Comparison of ENCODE assay signal across 15 mouse cellular contexts in the genomic region with DNA sequence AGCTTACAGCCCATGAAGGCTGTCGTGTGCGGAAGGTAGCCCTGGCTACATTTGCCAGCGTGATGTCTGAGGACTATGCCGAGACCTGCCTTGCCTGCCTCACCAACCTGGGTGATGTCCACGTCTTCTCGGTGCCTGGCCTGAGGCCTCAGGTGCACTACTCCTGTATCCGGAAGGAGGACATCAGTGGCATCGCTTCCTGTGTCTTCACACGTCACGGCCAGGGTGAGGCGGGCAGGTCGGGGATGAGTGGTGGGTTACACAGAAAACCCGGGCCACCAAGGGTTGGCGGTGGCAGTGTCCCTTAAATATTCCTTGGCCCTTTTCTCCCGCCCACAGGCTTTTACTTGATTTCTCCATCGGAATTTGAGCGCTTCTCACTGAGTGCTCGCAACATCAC.
"Had no signal": no experiment of that assay in that cellular context is flagged by ENCODE, and none has a peak within 500 bp of the region (broad histone marks: within the 10 kb centered on the region; RNA-seq: fewer than 3 reads in every experiment).

No protein-coding gene starts in this region.

- DNase-seq: kidney, adult 11 months; kidney, adult 9 months; kidney, postnatal 14 days; left cerebral cortex, postnatal 4 days; lung, postnatal 10 days; lung, postnatal 36 days; thymus, postnatal 25 days had no signal

- H3K9me3 ChIP-seq: limb, embryonic 12.5 days; limb, embryonic 15.5 days; lung, embryonic 15.5 days; megakaryocyte, embryonic 14.5 days; midbrain, embryonic 10.5 days; midbrain, embryonic 13.5 days had no signal

- H3K27me3 ChIP-seq: limb, embryonic 12.5 days; limb, embryonic 15.5 days; lung, embryonic 15.5 days; megakaryocyte, embryonic 14.5 days; midbrain, embryonic 13.5 days had no signal

- ATAC-seq: midbrain, embryonic 13.5 days; midbrain, embryonic 16.5 days had no signal

- H3K27ac ChIP-seq: limb, embryonic 12.5 days; limb, embryonic 15.5 days; liver, embryonic 14.5 days; lung, embryonic 15.5 days; midbrain, embryonic 10.5 days; midbrain, embryonic 13.5 days had no signal

- H3K4me1 ChIP-seq: limb, embryonic 12.5 days; lung, embryonic 15.5 days; midbrain, embryonic 10.5 days; midbrain, embryonic 13.5 days had no signal

- H3K4me2 ChIP-seq: limb, embryonic 12.5 days; limb, embryonic 15.5 days; lung, embryonic 15.5 days; midbrain, embryonic 13.5 days had no signal

- H3K9ac ChIP-seq: limb, embryonic 12.5 days; limb, embryonic 15.5 days; liver, embryonic 14.5 days; lung, embryonic 15.5 days; midbrain, embryonic 13.5 days had no signal

- H3K4me3 ChIP-seq: limb, embryonic 12.5 days; limb, embryonic 15.5 days; lung, embryonic 15.5 days; megakaryocyte, embryonic 14.5 days; midbrain, embryonic 10.5 days; midbrain, embryonic 13.5 days had no signal
